Mouse (Mus musculus) lung, embryonic 14.5 days (tissue): ENCODE data around the gene Eras. TPM values are rescaled to one million over a fixed set of nuclear protein-coding genes. Genes with fewer than 3 reads are reported as not detected.

Experiments used
- ATAC-seq: fragments of 200-750 bp; cut with Nextera tagmentation; 2 replicates; pipeline ENCODE4 v1.8.0; 2017; ENCODE audit warnings: mild to moderate bottlenecking, moderate TSS enrichment, moderate library complexity; ENCODE audit not compliant: insufficient read depth
- DNase-seq: peaks from one replicate; pipeline ENCODE4 v3.0.0-alpha.2; 2015
- H3K27ac ChIP-seq: fragments of 300-500 bp; sonication (generic); 2 replicates; pipeline ENCODE4 v1.5.1; 2014; ENCODE audit warnings: low read depth, mild to moderate bottlenecking, moderate library complexity
- H3K27me3 ChIP-seq: fragments of 300-500 bp; sonication (generic); 2 replicates; pipeline ENCODE4 v1.6.1; 2014; ENCODE audit warnings: low read length, control low read depth; ENCODE audit not compliant: insufficient read depth
- H3K36me3 ChIP-seq: fragments of 300-500 bp; sonication (generic); 2 replicates; pipeline ENCODE4 v1.6.1; 2014; ENCODE audit warnings: control low read depth; ENCODE audit not compliant: insufficient read depth
- H3K4me1 ChIP-seq: fragments of 300-500 bp; sonication (generic); 2 replicates; pipeline ENCODE4 v1.6.1; 2014; ENCODE audit warnings: antibody characterized with exemption, control low read depth; ENCODE audit not compliant: insufficient read depth
- H3K4me2 ChIP-seq: fragments of 300-500 bp; sonication (generic); 2 replicates; pipeline ENCODE4 v1.6.1; 2014; ENCODE audit warnings: mild to moderate bottlenecking
- H3K4me3 ChIP-seq: fragments of 300-500 bp; sonication (generic); 2 replicates; pipeline ENCODE4 v1.5.1; 2014; ENCODE audit warnings: low read depth, low read length
- H3K9ac ChIP-seq: fragments of 300-500 bp; sonication (generic); 2 replicates; pipeline ENCODE4 v1.6.1; 2014
- H3K9me3 ChIP-seq: fragments of 300-500 bp; sonication (generic); 2 replicates; pipeline ENCODE4 v1.6.1; 2016; ENCODE audit warnings: low read depth, low read length, control low read depth
- CTCF ChIP-seq: IDR thresholded peaks from 2 replicates; pipeline ENCODE4 v1.5.1; 2016; ENCODE audit warnings: antibody characterized with exemption, low read depth
- WGBS: fragments of 180-500 bp; shearing (Covaris S2); extraction: QIAGEN DNeasy Blood & Tissue Kit; methylation state at CpG from one replicate; pipeline ENCODE4 v1.1.7; 2014; 5-methylcytosine and 5-hydroxymethylcytosine counted together
- polyA plus RNA-seq: library from polyadenylated mRNA; unstranded; fragments of >200 nt; fragmentation: Nextera tagmentation; extraction: Ambion mirVana; gene quantifications from 2 replicates; pipeline ENCODE4 v1.2.1, GENCODE M21; 2014

Gene Eras
- polyA plus RNA-seq: not detected in 2 replicates

DNA sequence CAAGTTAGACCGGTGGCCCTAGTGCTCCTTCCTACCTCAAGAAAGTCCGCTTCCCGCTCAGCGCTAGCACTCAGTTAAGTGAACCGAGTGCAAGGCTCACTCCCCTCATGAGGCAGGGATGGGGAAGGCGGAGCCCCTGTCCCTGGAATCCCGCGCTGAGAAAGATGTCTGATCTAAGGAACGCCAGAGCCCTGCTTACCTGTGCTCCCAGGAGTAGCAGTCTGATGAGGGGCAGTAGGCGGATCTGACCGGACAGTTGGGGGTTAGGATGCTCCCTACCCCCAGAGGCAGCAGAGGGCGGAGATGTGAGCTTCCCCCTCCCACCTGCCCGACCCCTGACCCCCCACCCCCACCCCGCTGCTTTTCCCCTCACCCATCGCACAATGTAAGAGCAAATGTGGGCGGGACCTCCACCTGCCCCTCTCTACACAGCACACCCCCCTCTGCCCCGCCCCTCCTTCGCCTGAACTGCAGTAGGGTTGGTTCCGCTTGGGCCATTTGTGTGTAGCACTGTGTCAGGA lies at the start of gene Eras:
TSS of gene Eras (minus strand) at position 338 of the 521 bp plus-strand sequence.
- 11% methylated on average over 14 of the region's 19 CpGs for WGBS
- Histone ChIP-seq H3K4me3 (no peak within 1 kb of the TSS), H3K4me1 (no peaks in the 10 kb centered on the region), H3K4me2 (no peak within 1 kb of the TSS), H3K27ac (no peak within 1 kb of the TSS), H3K9ac (no peak within 1 kb of the TSS), H3K9me3 (no peaks in the 10 kb centered on the region), H3K27me3 (peaks cover 41% of the 10 kb centered on the region), H3K36me3 (0 out of 2 replicates have a peak, but pooled peaks cover 13% of the 10 kb centered on the region)
- ATAC-seq (no peak), DNase-seq (no peak)
- TF ChIP-seq CTCF: no peak

DNA sequence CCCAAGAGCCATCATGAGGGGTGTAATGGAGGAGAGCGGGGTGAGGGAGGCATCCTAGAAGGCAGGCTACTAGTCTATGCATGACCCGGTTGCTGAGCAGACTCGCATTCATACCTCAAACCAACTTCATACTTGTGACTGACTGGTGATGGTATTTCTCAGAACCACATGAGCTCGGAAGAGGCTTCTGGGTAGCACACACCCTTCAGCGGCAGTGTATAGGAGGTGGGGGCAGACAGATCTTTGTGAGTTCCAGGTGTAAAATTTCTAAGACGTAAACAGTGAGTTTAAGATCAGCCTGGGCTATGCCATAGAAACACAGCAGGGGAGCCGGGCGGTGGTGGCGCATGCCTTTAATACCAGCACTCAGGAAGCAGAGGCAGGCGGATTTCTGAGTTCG lies 49.5 kb upstream of the Eras start, which contains the start of gene Gata1:
TSS of gene Gata1 (minus strand) at position 180 of the 400 bp plus-strand sequence.
- Histone ChIP-seq H3K36me3 (no peaks in the 10 kb centered on the region), H3K27ac (no peak within 1 kb of the TSS), H3K4me1 (no peaks in the 10 kb centered on the region), H3K4me2 (no peak within 1 kb of the TSS), H3K9ac (no peak within 1 kb of the TSS), H3K27me3 (no peaks in the 10 kb centered on the region), H3K9me3 (no peaks in the 10 kb centered on the region), H3K4me3 (no peak within 1 kb of the TSS)
- no peak for DNase-seq
- ATAC-seq: no peak
- 93% methylated on average over 11 of the region's 11 CpGs for WGBS
- no peak for TF ChIP-seq CTCF

DNA sequence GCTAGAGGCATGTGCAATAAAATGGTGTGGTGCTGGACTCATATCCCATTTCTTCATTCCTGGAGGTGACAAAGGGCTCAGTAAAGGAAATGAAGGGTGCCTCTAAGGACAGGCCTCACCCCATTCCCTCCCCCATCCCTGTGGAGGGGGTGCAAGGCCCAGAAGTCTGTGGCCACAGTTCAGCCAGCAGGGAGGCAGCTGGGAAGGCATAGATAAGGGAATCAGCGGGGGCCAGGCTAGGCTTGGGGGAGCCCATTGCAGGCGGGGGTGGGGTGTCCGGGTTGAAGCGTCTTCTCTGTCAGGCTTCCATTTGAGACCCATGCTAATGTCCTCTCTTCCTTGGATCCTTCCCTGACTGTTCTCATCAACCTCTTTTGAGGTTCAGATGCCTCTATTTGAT lies 42.9 kb upstream of the Eras start:
- ATAC-seq: no peak
- no peak for DNase-seq

DNA sequence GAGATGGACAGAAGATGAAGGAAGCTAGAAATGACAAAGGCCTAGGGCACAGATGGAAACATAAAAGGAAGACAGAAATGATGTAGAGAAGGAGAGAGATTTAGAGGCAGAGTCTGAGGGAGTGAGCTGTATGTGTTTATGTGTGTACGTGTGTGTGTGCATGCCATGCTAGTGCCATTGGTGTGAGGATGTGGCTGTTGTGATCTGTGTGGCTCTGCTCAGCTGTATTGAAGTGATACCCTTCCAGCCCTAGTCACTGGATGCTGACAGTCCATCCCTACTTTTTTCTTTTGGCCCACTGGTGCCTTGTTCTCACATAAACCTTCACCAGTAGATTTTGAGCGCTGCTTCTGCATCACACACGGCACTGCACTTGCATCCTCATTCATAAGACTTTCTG lies 40.5 kb upstream of the Eras start:
- TF ChIP-seq CTCF: no peak
- Histone ChIP-seq H3K36me3 (no peaks in the 10 kb centered on the region), H3K4me1 (no peaks in the 10 kb centered on the region), H3K4me2 (no peak overlapping the region), H3K9ac (no peak overlapping the region), H3K27me3 (no peaks in the 10 kb centered on the region), H3K9me3 (no peaks in the 10 kb centered on the region), H3K27ac (no peak overlapping the region), H3K4me3 (no peak overlapping the region)
- 78% methylated on average over 3 of the region's 3 CpGs for WGBS
- DNase-seq (no peak), ATAC-seq (no peak)

More for the DNA sequence above, 42.9 kb upstream of the Eras start:
- Histone ChIP-seq H3K36me3 (no peaks in the 10 kb centered on the region), H3K4me1 (no peaks in the 10 kb centered on the region), H3K9me3 (no peaks in the 10 kb centered on the region), H3K4me2 (no peak overlapping the region), H3K27me3 (no peaks in the 10 kb centered on the region), H3K9ac (no peak overlapping the region), H3K4me3 (no peak overlapping the region), H3K27ac (no peak overlapping the region)
- TF ChIP-seq CTCF: no peak
- WGBS: 50% methylated on average over 4 of the region's 4 CpGs

DNA sequence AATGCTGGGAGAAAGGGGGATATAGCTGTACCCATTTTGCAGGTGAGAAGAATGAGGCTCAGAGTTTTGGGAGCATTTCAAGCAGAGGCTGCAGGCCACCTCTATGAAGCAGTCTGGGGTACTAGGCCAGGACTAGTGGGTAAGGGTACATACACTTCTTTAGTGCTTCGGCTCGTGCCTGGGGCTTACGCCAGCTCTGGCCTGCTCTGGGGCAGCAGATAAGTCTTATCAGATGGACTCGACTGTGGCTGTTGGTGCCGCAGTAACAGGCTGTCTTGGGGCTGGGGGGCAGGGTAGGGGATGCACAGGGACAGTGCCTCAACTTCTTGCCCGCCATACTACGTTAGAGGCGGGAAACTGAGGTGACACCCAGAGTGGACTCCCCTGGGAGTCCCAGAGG lies 39.8 kb upstream of the Eras start:
- Histone ChIP-seq H3K36me3 (no peaks in the 10 kb centered on the region), H3K9ac (no peak overlapping the region), H3K27ac (no peak overlapping the region), H3K9me3 (no peaks in the 10 kb centered on the region), H3K4me2 (no peak overlapping the region), H3K4me1 (no peaks in the 10 kb centered on the region), H3K4me3 (no peak overlapping the region), H3K27me3 (no peaks in the 10 kb centered on the region)
- no peak for ATAC-seq
- DNase-seq: no peak
- no peak for TF ChIP-seq CTCF
- WGBS: 68% methylated on average over 8 of the region's 8 CpGs

DNA sequence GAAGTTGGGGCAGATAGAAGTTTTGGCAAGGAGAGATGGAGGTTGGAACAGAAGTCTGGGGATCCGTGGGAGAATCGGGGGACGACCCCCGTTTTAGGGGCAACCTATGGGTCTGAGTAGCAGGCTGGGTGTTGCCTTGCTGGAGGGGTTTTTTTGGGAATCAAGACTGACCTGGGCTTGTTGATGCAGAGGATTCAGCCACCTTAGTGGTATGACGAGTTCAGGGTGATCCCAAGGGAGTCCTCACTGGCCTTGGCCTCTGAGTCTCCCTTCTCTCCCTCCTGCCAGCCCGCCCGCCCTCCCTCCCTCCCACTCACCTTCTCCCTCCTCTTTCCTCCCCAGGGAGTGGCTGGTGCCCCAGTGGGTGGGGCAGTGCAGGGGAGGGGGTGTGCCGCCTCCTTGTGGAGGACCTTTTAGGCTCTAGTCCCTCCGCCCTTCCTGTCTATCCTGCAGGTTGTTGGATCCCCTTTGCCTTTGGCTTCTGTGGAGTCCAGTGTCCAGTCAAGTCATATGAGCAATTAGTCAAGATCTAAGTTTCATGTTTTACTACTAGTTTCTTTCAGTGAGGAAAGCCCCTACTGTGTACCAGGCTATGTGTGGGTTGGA lies 39.3 kb upstream of the Eras start:
- DNase-seq: no peak
- H3K27ac ChIP-seq: no peak overlapping the region
- H3K4me1 ChIP-seq: no peaks in the 10 kb centered on the region
- TF ChIP-seq CTCF: no peak
- H3K4me3 ChIP-seq: no peak overlapping the region; the same call in 1 of the 2 replicates
- no peaks in the 10 kb centered on the region for H3K36me3 ChIP-seq
- ATAC-seq: no peak
- H3K9ac ChIP-seq: no peak overlapping the region
- H3K27me3 ChIP-seq: no peaks in the 10 kb centered on the region
- H3K4me2 ChIP-seq: no peak overlapping the region
- WGBS: 71% methylated on average over 6 of the region's 9 CpGs
- H3K9me3 ChIP-seq: no peaks in the 10 kb centered on the region

DNA sequence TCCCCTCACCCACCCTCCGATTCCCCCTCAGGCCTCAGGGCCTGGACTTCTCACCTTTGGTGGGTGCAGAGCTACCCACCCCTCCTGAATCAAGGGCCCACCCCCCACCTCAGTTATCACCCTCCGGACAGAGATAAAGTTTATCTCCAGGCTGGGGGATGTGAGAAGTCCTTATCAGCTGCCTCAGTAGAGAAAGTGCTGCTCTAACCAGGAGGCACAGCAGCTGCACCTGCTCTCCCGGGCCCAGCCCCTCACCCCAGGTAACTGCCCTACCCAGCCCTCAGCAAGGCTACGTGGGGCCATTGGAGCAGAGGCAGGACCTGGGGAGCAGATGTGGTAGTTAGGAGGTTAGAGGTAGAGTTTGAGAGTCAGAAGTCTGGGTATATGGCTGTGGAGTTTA lies 37.8 kb upstream of the Eras start:
- Histone ChIP-seq H3K4me3 (peak overlapping the region; percentile 2; the same call in 1 of the 2 replicates), H3K27me3 (no peaks in the 10 kb centered on the region), H3K36me3 (no peaks in the 10 kb centered on the region), H3K4me2 (no peak overlapping the region), H3K4me1 (no peaks in the 10 kb centered on the region), H3K9me3 (no peaks in the 10 kb centered on the region), H3K27ac (no peak overlapping the region), H3K9ac (no peak overlapping the region; the same call in 1 of the 2 replicates)
- ATAC-seq (no peak), DNase-seq (no peak)
- 40% methylated on average over 4 of the region's 4 CpGs for WGBS
- TF ChIP-seq CTCF: no peak
